Mouse (Mus musculus): ENCODE measurements around the gene Pde4d.

The Pde4d gene

GRCm38 (mm10) chr13:109683001-109683400 is 1233.3 kb downstream of the Pde4d start:
- in situ Hi-C loops (cut with MboI, MseI) = no loop called here

GRCm38 (mm10) chr13:109684985-109685295 is 1235.2 kb downstream of the Pde4d start:
- in situ Hi-C loops (cut with MboI, MseI) = loop anchor here in 1 of 2 experiments (5.0 kb wide), 1 partner anchor 43 kb away; no protein-coding TSS in a partner anchor

- in situ Hi-C loops (cut with MboI, MseI) = loop anchor here in 1 of 2 experiments (5.0 kb wide), 1 partner anchor 43 kb away; no protein-coding TSS in a partner anchor
Measured at GRCm38 (mm10) chr13:109685296-109686115, 1235.8 kb downstream of the Pde4d start.

GRCm38 (mm10) chr13:109686116-109686876 is 1236.5 kb downstream of the Pde4d start:
- in situ Hi-C loops (cut with MboI, MseI) = loop anchor here in 1 of 2 experiments (5.0 kb wide), 1 partner anchor 44 kb away; no protein-coding TSS in a partner anchor

GRCm38 (mm10) chr13:109686906-109687305 is 1237.2 kb downstream of the Pde4d start:
- in situ Hi-C loops (cut with MboI, MseI) = loop anchor here in 1 of 2 experiments (5.0 kb wide), 1 partner anchor 45 kb away; no protein-coding TSS in a partner anchor

GRCm38 (mm10) chr13:109688195-109688594 is 1238.4 kb downstream of the Pde4d start:
- in situ Hi-C loops (cut with MboI, MseI) = loop anchor here in 1 of 2 experiments (5.0 kb wide), 1 partner anchor 46 kb away; no protein-coding TSS in a partner anchor

- in situ Hi-C loops (cut with MboI, MseI) = loop anchor here in 1 of 2 experiments (5.0 kb wide), 1 partner anchor 47 kb away; no protein-coding TSS in a partner anchor
Measured at GRCm38 (mm10) chr13:109689176-109689575, 1239.4 kb downstream of the Pde4d start.

- in situ Hi-C loops (cut with MboI, MseI) = no loop called here
Measured at GRCm38 (mm10) chr13:109690558-109690957, 1240.8 kb downstream of the Pde4d start.

- in situ Hi-C loops (cut with MboI, MseI) = no loop called here
Measured at GRCm38 (mm10) chr13:109692851-109693250, 1243.1 kb downstream of the Pde4d start.

GRCm38 (mm10) chr13:109693769-109694168 is 1244.0 kb downstream of the Pde4d start:
- in situ Hi-C loops (cut with MboI, MseI) = no loop called here

- in situ Hi-C loops (cut with MboI, MseI) = no loop called here
Measured at GRCm38 (mm10) chr13:109694293-109694692, 1244.5 kb downstream of the Pde4d start.

GRCm38 (mm10) chr13:109695098-109695497 is 1245.3 kb downstream of the Pde4d start:
- in situ Hi-C loops (cut with MboI, MseI) = no loop called here

- in situ Hi-C loops (cut with MboI, MseI) = no loop called here
Measured at GRCm38 (mm10) chr13:109706141-109706540, 1256.4 kb downstream of the Pde4d start.

- in situ Hi-C loops (cut with MboI, MseI) = no loop called here
Measured at GRCm38 (mm10) chr13:109706579-109706978, 1256.8 kb downstream of the Pde4d start.

- in situ Hi-C loops (cut with MboI, MseI) = no loop called here
Measured at GRCm38 (mm10) chr13:109707154-109707553, 1257.4 kb downstream of the Pde4d start.

GRCm38 (mm10) chr13:109708326-109708725 is 1258.6 kb downstream of the Pde4d start:
- in situ Hi-C loops (cut with MboI, MseI) = no loop called here

- in situ Hi-C loops (cut with MboI, MseI) = no loop called here
Measured at GRCm38 (mm10) chr13:109714581-109714980, 1264.8 kb downstream of the Pde4d start.

- in situ Hi-C loops (cut with MboI, MseI) = no loop called here
Measured at GRCm38 (mm10) chr13:109715321-109715720, 1265.6 kb downstream of the Pde4d start.

GRCm38 (mm10) chr13:109720127-109720713 is 1270.5 kb downstream of the Pde4d start:
- in situ Hi-C loops (cut with MboI, MseI) = no loop called here

- in situ Hi-C loops (cut with MboI, MseI) = no loop called here
Measured at GRCm38 (mm10) chr13:109722237-109723119, 1272.7 kb downstream of the Pde4d start.

GRCm38 (mm10) chr13:109727346-109727745 is 1277.6 kb downstream of the Pde4d start:
- in situ Hi-C loops (cut with MboI, MseI) = no loop called here
